Mouse (Mus musculus): Measurements from ENCODE around the gene Gm29735. TPM values are rescaled to one million over a fixed set of nuclear protein-coding genes. Genes with fewer than 3 reads are reported as not detected.
"Not testable (repeated sequence)": the region's sequence is repeated elsewhere in the genome, so short reads cannot be mapped to it uniquely, and the experiment has no call there.

Gene Gm29735
- polyA plus RNA-seq, 1 experiment from 2014 or later, result not detected

- not testable (repeated sequence) for H3K9ac ChIP-seq (ENCODE audit: low read depth, low read length); H3K4me1 ChIP-seq (ENCODE audit: control insufficient read depth, insufficient read depth, low read length); ATAC-seq (replicated peaks; ENCODE audit: insufficient number of reproducible peaks, low FRiP score, low TSS enrichment); H3K4me2 ChIP-seq; H3K4me3 ChIP-seq (ENCODE audit: low read depth, low read length); H3K9me3 ChIP-seq (replicated peaks; ENCODE audit: control insufficient read depth, low read length); H3K27me3 ChIP-seq (ENCODE audit: control insufficient read depth, insufficient read depth, low read length); H3K27ac ChIP-seq (ENCODE audit: low read depth, low read length); H3K36me3 ChIP-seq (ENCODE audit: control insufficient read depth, insufficient read depth, low read length)
- 32% methylated on average over 1 of the region's 1 CpGs for WGBS (ENCODE audit: insufficient replicate concordance)
These were observed 13.4 kb downstream of the Gm29735 start for GRCm38 (mm10) chr7:142143506-142144010.

DNA sequence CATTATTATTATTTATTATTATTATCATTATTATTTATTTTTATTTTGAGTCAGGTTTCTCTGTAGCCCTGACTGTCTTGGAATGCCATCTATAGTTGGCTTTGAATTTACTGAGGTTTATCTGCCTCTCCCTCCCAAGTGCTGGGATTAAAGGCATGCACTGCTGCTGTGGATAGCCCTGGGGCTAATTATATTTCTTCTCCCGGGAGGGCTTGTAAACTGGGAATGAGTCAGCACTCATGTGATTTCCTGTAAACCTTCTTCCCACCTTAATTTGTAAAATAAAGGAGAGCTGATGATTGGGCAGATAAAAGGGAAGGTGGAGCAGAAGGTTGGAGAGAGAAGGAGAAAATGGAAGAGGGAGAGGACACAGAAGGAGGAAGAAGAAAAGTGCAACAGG is 16.2 kb downstream of the Gm29735 start:
- Histone ChIP-seq H3K4me2 (no peak overlapping the region), H3K4me1 (ENCODE audit: control insufficient read depth, insufficient read depth, low read length) (no peaks in the 10 kb centered on the region), H3K36me3 (ENCODE audit: control insufficient read depth, insufficient read depth, low read length) (no peaks in the 10 kb centered on the region), H3K27ac (ENCODE audit: low read depth, low read length) (no peak overlapping the region), H3K9ac (ENCODE audit: low read depth, low read length) (no peak overlapping the region), H3K27me3 (ENCODE audit: control insufficient read depth, insufficient read depth, low read length) (no peaks in the 10 kb centered on the region; the same call in 1 of the 2 replicates), H3K4me3 (ENCODE audit: low read depth, low read length) (no peak overlapping the region), H3K9me3 (replicated peaks; ENCODE audit: control insufficient read depth, low read length) (no peaks in the 10 kb centered on the region)
- 9% methylated on average over 1 of the region's 1 CpGs for WGBS (ENCODE audit: insufficient replicate concordance)
- no peak for ATAC-seq (replicated peaks; ENCODE audit: insufficient number of reproducible peaks, low FRiP score, low TSS enrichment)

DNA sequence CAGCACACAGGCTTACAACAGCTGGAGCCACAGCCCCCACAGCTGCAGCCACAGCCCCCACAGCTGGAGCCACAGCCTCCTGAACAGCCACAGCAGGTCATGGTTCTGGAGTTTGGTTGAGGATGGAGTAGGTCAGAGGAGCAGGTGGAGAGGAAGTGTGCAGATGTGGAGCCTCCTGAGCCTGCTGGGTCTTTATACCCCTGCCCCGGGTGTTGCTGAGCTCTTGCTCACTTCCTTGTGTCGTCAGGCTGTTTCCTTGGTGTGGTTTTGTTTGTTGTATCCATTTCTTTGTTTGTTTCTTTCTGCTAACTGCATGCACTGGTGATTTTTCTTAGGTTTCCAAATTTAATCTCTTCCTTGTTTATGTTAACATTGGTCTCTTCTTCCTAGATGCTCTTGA is 21.0 kb downstream of the Gm29735 start, which contains the start of gene Gm39115:
Gm39115 (minus strand) TSS at position 101 of the 400 bp plus-strand sequence.
- 43% methylated on average over 2 of the region's 2 CpGs for WGBS (ENCODE audit: insufficient replicate concordance)
- H3K27ac ChIP-seq (ENCODE audit: low read depth, low read length); H3K9me3 ChIP-seq (replicated peaks; ENCODE audit: control insufficient read depth, low read length); H3K27me3 ChIP-seq (ENCODE audit: control insufficient read depth, insufficient read depth, low read length); H3K4me2 ChIP-seq; H3K4me1 ChIP-seq (ENCODE audit: control insufficient read depth, insufficient read depth, low read length); H3K9ac ChIP-seq (ENCODE audit: low read depth, low read length); ATAC-seq (replicated peaks; ENCODE audit: insufficient number of reproducible peaks, low FRiP score, low TSS enrichment); H3K4me3 ChIP-seq (ENCODE audit: low read depth, low read length); H3K36me3 ChIP-seq (ENCODE audit: control insufficient read depth, insufficient read depth, low read length): not testable (repeated sequence)

DNA sequence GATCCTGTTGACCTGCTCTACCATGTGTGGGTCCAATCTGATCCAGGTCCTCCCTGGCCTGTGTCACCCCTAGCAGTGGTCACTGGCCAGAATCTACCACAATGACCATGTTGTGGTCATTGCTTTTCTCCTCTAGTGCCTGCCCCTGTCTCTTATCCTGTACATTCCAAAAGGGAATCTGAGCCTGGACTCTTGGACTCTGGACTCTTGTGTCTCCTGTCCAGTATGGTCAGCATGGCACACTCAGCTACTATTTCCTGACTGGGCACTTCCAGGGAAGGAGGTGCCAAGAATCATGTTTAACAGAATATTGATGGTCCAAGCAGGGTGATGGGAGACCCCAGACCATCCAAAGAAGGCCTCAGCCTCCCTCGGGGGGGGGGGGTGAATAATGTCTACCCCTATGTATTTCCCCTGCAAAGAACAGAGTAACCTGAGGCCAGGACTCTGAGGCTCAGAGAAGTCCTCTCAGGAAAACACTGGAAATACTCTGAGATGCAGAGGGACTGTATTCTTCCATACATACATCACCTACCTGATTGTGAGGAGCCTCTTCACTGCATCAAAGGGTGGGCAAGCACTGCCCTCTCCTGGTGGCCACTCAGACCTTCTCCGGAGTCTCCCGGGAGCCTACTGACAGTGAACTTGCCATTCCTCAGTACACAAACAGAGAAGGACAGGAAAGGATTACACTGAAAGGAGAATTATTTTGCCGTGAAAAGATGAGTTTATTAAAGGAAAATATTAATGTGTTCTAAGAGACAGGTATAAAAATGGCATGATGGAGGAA is 22.5 kb downstream of the Gm29735 start:
- no peaks in the 10 kb centered on the region for H3K9me3 ChIP-seq (replicated peaks; ENCODE audit: control insufficient read depth, low read length)
- no peak overlapping the region for H3K27ac ChIP-seq (ENCODE audit: low read depth, low read length)
- WGBS (ENCODE audit: insufficient replicate concordance), result 44% methylated on average over 4 of the region's 4 CpGs
- no peak overlapping the region for H3K4me2 ChIP-seq
- 0 out of 2 replicates have a peak, but pooled peaks cover 3% of the 10 kb centered on the region for H3K27me3 ChIP-seq (ENCODE audit: control insufficient read depth, insufficient read depth, low read length)
- H3K36me3 ChIP-seq (ENCODE audit: control insufficient read depth, insufficient read depth, low read length), result no peaks in the 10 kb centered on the region
- H3K4me3 ChIP-seq (ENCODE audit: low read depth, low read length), result no peak overlapping the region
- H3K9ac ChIP-seq (ENCODE audit: low read depth, low read length), result no peak overlapping the region
- H3K4me1 ChIP-seq (ENCODE audit: control insufficient read depth, insufficient read depth, low read length), result no peaks in the 10 kb centered on the region
- ATAC-seq (replicated peaks; ENCODE audit: insufficient number of reproducible peaks, low FRiP score, low TSS enrichment), result no peak

- WGBS (ENCODE audit: insufficient replicate concordance), result 55% methylated on average over 4 of the region's 4 CpGs
- no peak for ATAC-seq (replicated peaks; ENCODE audit: insufficient number of reproducible peaks, low FRiP score, low TSS enrichment)
These were observed 28.1 kb downstream of the Gm29735 start for GRCm38 (mm10) chr7:142128843-142129242.

GRCm38 (mm10) chr7:142120629-142121028 is 36.3 kb downstream of the Gm29735 start, which contains the start of gene Gm45618:
Gene Gm45618 (minus strand): TSS chr7:142120729.
- not testable (repeated sequence) for ATAC-seq (replicated peaks; ENCODE audit: insufficient number of reproducible peaks, low FRiP score, low TSS enrichment)

More at GRCm38 (mm10) chr7:142128843-142129242, 28.1 kb downstream of the Gm29735 start:
- Histone ChIP-seq H3K36me3 (ENCODE audit: control insufficient read depth, insufficient read depth, low read length) (no peaks in the 10 kb centered on the region), H3K4me3 (ENCODE audit: low read depth, low read length) (no peak overlapping the region), H3K27me3 (ENCODE audit: control insufficient read depth, insufficient read depth, low read length) (peaks cover 2% of the 10 kb centered on the region; the same call in 1 of the 2 replicates), H3K27ac (ENCODE audit: low read depth, low read length) (no peak overlapping the region), H3K4me2 (no peak overlapping the region), H3K9me3 (replicated peaks; ENCODE audit: control insufficient read depth, low read length) (no peaks in the 10 kb centered on the region), H3K9ac (ENCODE audit: low read depth, low read length) (no peak overlapping the region), H3K4me1 (ENCODE audit: control insufficient read depth, insufficient read depth, low read length) (no peaks in the 10 kb centered on the region)

DNA sequence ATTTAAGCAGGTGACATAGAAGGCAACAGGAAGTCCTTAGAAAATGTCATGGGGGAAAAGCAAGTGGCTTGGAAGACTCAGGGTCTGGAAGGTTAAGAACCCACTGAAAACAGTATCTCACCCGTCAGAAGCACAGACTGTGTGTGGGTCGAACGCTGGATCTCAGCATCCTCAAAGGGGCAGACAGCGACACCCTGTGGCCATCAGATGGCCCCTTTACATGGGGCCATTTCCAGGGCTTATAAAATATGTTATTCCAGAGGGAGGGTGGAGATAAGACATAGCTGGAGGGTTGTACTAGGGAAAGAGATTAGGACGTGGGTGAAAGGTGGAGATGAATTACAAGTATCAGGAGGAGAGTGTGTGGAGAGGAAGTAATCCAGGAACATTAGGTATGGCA is 37.3 kb downstream of the Gm29735 start:
- no peaks in the 10 kb centered on the region for H3K27me3 ChIP-seq (ENCODE audit: control insufficient read depth, insufficient read depth, low read length)
- H3K9ac ChIP-seq (ENCODE audit: low read depth, low read length), result no peak overlapping the region
- H3K9me3 ChIP-seq (replicated peaks; ENCODE audit: control insufficient read depth, low read length), result no peaks in the 10 kb centered on the region
- H3K4me2 ChIP-seq, result no peak overlapping the region
- H3K4me1 ChIP-seq (ENCODE audit: control insufficient read depth, insufficient read depth, low read length), result no peaks in the 10 kb centered on the region
- 17% methylated on average over 5 of the region's 5 CpGs for WGBS (ENCODE audit: insufficient replicate concordance)
- H3K27ac ChIP-seq (ENCODE audit: low read depth, low read length), result no peak overlapping the region
- no peak overlapping the region for H3K4me3 ChIP-seq (ENCODE audit: low read depth, low read length)
- no peaks in the 10 kb centered on the region for H3K36me3 ChIP-seq (ENCODE audit: control insufficient read depth, insufficient read depth, low read length)
- no peak for ATAC-seq (replicated peaks; ENCODE audit: insufficient number of reproducible peaks, low FRiP score, low TSS enrichment)

More at GRCm38 (mm10) chr7:142120629-142121028, 36.3 kb downstream of the Gm29735 start, which contains the start of gene Gm45618:
- not testable (repeated sequence) for H3K27ac ChIP-seq (ENCODE audit: low read depth, low read length); H3K36me3 ChIP-seq (ENCODE audit: control insufficient read depth, insufficient read depth, low read length); H3K9me3 ChIP-seq (replicated peaks; ENCODE audit: control insufficient read depth, low read length); H3K4me3 ChIP-seq (ENCODE audit: low read depth, low read length); H3K9ac ChIP-seq (ENCODE audit: low read depth, low read length); H3K4me1 ChIP-seq (ENCODE audit: control insufficient read depth, insufficient read depth, low read length); H3K27me3 ChIP-seq (ENCODE audit: control insufficient read depth, insufficient read depth, low read length); H3K4me2 ChIP-seq
- 80% methylated on average over 1 of the region's 1 CpGs for WGBS (ENCODE audit: insufficient replicate concordance)
